Mouse (Mus musculus): ENCODE measurements at regions not wholly inside any gene's neighbourhood (a gene's known extent, or its start where the extent isn't known, plus 50 kb on each side); places are given as distances from the start of the nearest gene placed in this dataset.

DNA sequence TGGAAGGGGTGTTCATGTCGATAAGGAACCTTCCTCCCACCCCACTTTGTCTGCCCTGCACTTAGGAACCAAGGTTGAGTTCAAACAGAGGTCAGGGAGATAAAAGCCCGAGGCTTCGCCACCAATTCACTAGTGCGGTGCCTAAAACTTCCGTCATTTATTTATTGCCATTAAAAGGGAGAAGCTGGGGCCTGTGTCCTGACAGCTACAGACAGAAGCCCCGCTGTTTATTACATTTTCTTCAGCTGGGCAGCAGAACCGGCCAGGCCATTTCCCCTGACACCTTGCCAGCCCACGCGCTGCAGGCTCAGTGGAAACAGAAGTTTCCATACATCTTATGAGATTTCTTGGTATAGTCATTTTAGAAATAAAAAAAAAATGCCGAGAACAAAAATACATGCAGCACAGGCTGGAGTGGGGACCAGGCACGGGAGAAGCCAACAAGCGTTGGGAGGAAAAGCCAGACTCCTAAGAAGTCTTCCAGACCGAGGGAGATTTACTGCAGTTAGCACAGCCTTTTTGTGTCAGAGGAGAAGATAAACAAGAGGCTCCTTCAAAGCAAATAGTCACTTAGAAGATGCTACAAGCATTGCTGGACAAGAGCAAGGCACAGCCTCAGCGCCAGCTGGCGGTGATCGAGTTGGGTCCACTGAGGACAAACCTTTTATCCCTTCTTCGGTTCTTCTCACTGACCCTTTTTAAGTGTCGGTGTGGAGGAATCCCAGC, 120.5 kb upstream of the Gm10295 start:
- H3K27ac ChIP-seq: no peak overlapping the region
- H3K4me2 ChIP-seq: no peak overlapping the region
- no peaks in the 10 kb centered on the region for H3K4me1 ChIP-seq
- no peaks in the 10 kb centered on the region for H3K27me3 ChIP-seq (replicated peaks)
- H3K9me3 ChIP-seq: no peaks in the 10 kb centered on the region
- no peak overlapping the region for H3K4me3 ChIP-seq
- no peak for ATAC-seq (replicated peaks)
- no peaks in the 10 kb centered on the region for H3K36me3 ChIP-seq (replicated peaks)
- H3K9ac ChIP-seq: no peak overlapping the region
- 59% methylated on average over 18 of the region's 18 CpGs for WGBS

DNA sequence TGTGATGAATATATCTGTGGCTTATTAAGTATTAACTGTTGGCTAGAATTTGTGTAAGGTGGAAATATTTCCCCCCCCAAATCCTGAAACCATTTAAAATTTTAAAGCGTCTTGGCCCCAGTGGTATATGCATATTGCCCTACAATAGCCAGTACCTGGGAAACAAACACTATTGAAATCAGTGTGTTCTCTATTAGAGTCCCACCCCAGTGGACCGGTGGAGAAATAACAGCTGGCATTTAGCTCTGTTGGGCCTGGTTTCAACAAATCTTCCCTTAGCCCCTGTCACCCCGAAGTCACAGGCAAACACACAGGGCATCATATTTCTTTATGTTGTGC, 120.0 kb upstream of the Gm10295 start:
- H3K4me2 ChIP-seq: no peak overlapping the region
- ATAC-seq (replicated peaks): no peak
- no peaks in the 10 kb centered on the region for H3K27me3 ChIP-seq (replicated peaks)
- no peak overlapping the region for H3K9ac ChIP-seq
- H3K36me3 ChIP-seq (replicated peaks): no peaks in the 10 kb centered on the region
- no peak overlapping the region for H3K4me3 ChIP-seq
- no peaks in the 10 kb centered on the region for H3K9me3 ChIP-seq
- 80% methylated on average over 3 of the region's 3 CpGs for WGBS
- H3K4me1 ChIP-seq: no peaks in the 10 kb centered on the region
- no peak overlapping the region for H3K27ac ChIP-seq

DNA sequence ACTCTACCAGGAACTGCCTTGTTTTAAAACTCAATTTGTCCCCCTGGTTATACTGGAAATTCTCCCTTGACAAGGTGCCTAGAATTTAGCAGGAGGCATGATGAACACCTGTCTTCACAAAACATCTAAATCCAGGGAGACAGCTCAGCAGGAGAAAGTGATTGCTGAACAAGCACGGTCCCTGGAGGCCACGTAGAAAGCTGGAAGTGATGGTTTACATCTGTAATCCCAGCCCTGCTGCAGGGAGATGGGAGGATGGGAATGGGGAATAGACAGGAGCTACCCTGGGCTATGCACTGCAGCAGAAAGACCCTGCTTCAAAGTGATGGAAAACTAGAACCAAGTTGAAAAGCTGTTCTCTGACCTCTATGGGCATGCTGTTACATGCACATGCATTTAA, 119.1 kb upstream of the Gm10295 start:
- H3K36me3 ChIP-seq (replicated peaks): no peaks in the 10 kb centered on the region
- ATAC-seq (replicated peaks): no peak
- no peak overlapping the region for H3K27ac ChIP-seq
- WGBS: 66% methylated on average over 2 of the region's 2 CpGs
- H3K4me1 ChIP-seq: no peaks in the 10 kb centered on the region
- H3K9ac ChIP-seq: no peak overlapping the region
- no peak overlapping the region for H3K4me2 ChIP-seq
- H3K9me3 ChIP-seq: no peaks in the 10 kb centered on the region
- no peak overlapping the region for H3K4me3 ChIP-seq
- H3K27me3 ChIP-seq (replicated peaks): no peaks in the 10 kb centered on the region

- Histone ChIP-seq H3K27ac (no peak overlapping the region), H3K4me3 (no peak overlapping the region), H3K9me3 (no peaks in the 10 kb centered on the region), H3K36me3 (replicated peaks) (no peaks in the 10 kb centered on the region), H3K27me3 (replicated peaks) (no peaks in the 10 kb centered on the region), H3K4me1 (no peaks in the 10 kb centered on the region), H3K9ac (no peak overlapping the region), H3K4me2 (no peak overlapping the region)
- 90% methylated on average over 4 of the region's 4 CpGs for WGBS
- no peak for ATAC-seq (replicated peaks)
These were observed 118.7 kb upstream of the Gm10295 start for GRCm38 (mm10) chr7:71469951-71470350.

- H3K9me3 ChIP-seq: no peaks in the 10 kb centered on the region
- H3K27ac ChIP-seq: no peak overlapping the region
- no peak overlapping the region for H3K4me3 ChIP-seq
- no peak overlapping the region for H3K4me2 ChIP-seq
- no peak for ATAC-seq (replicated peaks)
- 79% methylated on average over 9 of the region's 9 CpGs for WGBS
- H3K36me3 ChIP-seq (replicated peaks): no peaks in the 10 kb centered on the region
- no peaks in the 10 kb centered on the region for H3K27me3 ChIP-seq (replicated peaks)
- no peaks in the 10 kb centered on the region for H3K4me1 ChIP-seq
- no peak overlapping the region for H3K9ac ChIP-seq
These were observed 116.3 kb upstream of the Gm10295 start for GRCm38 (mm10) chr7:71467436-71468127.

DNA sequence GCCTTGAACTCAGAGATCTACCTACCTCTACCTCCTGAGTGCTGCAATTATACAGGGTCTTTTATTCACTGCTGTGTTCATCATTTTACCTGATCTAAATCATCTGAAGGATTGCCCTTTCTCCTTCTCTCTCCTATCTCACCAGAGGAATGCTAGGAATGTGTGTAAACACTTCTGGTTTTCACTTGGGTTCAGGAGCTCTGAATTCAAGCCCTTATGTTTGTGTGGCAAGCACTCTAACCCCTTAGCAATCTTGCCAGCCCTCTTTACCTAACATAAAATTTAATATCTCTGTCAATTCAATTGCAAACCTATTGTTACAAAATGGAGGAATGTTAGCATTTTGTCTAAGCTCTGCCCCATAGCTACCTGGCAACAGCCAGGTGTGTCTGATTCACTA, 112.8 kb upstream of the Gm10295 start:
- H3K27me3 ChIP-seq (replicated peaks): no peaks in the 10 kb centered on the region
- ATAC-seq (replicated peaks): no peak

GRCm38 (mm10) chr7:71463565-71463964, 112.3 kb upstream of the Gm10295 start:
- H3K4me3 ChIP-seq: no peak overlapping the region
- no peaks in the 10 kb centered on the region for H3K9me3 ChIP-seq
- no peak overlapping the region for H3K9ac ChIP-seq
- H3K36me3 ChIP-seq (replicated peaks): no peaks in the 10 kb centered on the region
- no peak overlapping the region for H3K27ac ChIP-seq
- no peak overlapping the region for H3K4me2 ChIP-seq
- 80% methylated on average over 2 of the region's 2 CpGs for WGBS
- ATAC-seq (replicated peaks): no peak
- no peaks in the 10 kb centered on the region for H3K4me1 ChIP-seq
- no peaks in the 10 kb centered on the region for H3K27me3 ChIP-seq (replicated peaks)

More for the DNA sequence above, 112.8 kb upstream of the Gm10295 start:
- Histone ChIP-seq H3K36me3 (replicated peaks) (no peaks in the 10 kb centered on the region), H3K9ac (no peak overlapping the region), H3K9me3 (no peaks in the 10 kb centered on the region), H3K4me3 (no peak overlapping the region), H3K4me1 (no peaks in the 10 kb centered on the region), H3K4me2 (no peak overlapping the region), H3K27ac (no peak overlapping the region)

DNA sequence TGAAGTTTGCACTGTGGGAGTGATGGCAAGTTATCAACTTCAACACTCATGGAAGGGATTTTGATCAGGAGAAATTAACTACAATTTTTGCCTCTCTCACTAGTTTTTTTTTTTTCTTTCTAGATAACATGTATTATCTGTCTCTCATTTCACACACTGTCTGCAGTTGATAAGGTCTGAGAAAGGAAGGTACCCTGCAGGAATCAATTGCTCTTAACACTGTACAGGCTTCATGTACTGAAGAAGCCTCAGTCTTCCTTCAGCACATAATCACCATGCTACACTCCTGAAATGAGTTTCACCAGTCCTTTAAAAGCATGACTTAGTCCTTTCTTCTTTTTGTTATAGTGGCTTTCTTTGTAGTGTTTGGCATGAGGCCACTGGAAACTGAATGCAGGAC, 108.5 kb upstream of the Gm10295 start:
- Histone ChIP-seq H3K4me1 (no peaks in the 10 kb centered on the region), H3K9me3 (no peaks in the 10 kb centered on the region), H3K27me3 (replicated peaks) (no peaks in the 10 kb centered on the region), H3K4me2 (no peak overlapping the region), H3K27ac (no peak overlapping the region), H3K4me3 (no peak overlapping the region), H3K36me3 (replicated peaks) (no peaks in the 10 kb centered on the region), H3K9ac (no peak overlapping the region)
- no peak for ATAC-seq (replicated peaks)

DNA sequence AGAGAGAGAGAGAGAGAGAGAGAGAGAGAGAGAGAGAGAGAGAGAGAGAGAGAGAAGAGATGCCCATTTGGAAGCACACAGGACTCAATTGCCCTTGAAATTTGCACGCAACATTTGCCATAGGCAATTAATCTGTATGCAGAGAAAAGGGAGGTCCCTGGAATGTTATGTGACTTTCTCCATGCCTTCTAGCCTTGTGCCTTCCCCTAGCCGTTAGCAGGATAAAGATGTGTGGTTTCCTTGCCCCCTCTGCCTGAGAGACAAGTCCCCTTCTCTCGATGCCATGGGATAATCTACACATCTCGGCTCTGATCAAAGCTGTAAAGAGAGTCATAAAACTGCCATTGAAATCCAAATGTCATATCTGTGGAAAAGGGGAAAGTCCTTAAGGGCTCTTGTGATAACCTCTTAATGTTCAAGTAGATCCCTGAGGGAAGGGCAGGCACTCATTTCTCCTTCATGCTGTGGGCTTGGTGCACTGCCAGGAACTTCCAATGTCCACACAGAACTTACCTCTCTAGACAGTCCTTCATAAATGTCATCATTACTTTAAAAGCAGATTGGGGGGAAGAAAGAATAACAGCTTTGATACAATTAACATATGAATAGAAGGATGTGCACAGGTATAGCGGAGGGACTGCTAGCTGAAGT, 106.9 kb upstream of the Gm10295 start:
- no peaks in the 10 kb centered on the region for H3K4me1 ChIP-seq
- no peaks in the 10 kb centered on the region for H3K36me3 ChIP-seq (replicated peaks)
- H3K9me3 ChIP-seq: no peaks in the 10 kb centered on the region
- H3K27me3 ChIP-seq (replicated peaks): no peaks in the 10 kb centered on the region
- no peak overlapping the region for H3K4me3 ChIP-seq
- no peak overlapping the region for H3K4me2 ChIP-seq
- ATAC-seq (replicated peaks): no peak
- no peak overlapping the region for H3K27ac ChIP-seq
- WGBS: 66% methylated on average over 5 of the region's 5 CpGs
- H3K9ac ChIP-seq: no peak overlapping the region

DNA sequence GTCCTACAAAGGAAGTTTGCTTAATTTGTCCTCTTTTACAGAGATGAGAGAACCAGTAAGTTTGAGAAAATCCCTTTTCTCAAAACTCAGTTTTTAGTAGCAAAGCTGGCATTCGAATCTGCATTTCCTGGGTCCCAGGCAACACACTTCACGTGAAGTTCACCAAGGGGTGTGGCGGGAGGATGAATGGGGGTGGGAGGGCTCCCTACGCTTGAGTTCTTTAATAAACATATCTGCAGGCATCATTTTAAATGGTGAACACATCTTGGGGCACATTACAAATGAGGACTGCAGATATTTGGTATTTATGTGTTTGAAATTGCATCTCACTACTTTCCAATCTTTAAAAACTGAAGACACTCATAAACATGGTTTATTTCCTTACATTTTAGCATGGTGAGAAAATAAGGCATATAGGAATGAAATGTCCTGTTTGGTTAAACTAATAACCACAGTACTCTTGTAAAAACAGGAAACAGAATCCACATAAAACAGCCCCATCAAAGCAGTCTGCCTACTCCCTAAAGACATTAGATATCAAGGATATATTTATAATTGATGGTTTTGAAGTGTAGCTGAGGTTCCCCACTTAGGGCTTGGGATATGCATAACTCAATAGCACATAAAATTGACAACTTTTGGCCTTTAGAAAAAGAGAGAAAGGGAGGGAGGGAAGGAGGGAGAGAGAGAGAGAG, 106.3 kb upstream of the Gm10295 start:
- H3K27me3 ChIP-seq (replicated peaks): no peaks in the 10 kb centered on the region
- no peaks in the 10 kb centered on the region for H3K9me3 ChIP-seq
- no peak overlapping the region for H3K4me3 ChIP-seq
- 86% methylated on average over 4 of the region's 4 CpGs for WGBS
- no peak overlapping the region for H3K27ac ChIP-seq
- no peak overlapping the region for H3K9ac ChIP-seq
- H3K4me1 ChIP-seq: no peaks in the 10 kb centered on the region
- H3K4me2 ChIP-seq: no peak overlapping the region
- no peaks in the 10 kb centered on the region for H3K36me3 ChIP-seq (replicated peaks)
- ATAC-seq (replicated peaks): no peak

- Histone ChIP-seq H3K4me3 (no peak overlapping the region), H3K27me3 (replicated peaks) (no peaks in the 10 kb centered on the region), H3K9ac (no peak overlapping the region), H3K36me3 (replicated peaks) (no peaks in the 10 kb centered on the region), H3K4me1 (no peaks in the 10 kb centered on the region), H3K9me3 (no peaks in the 10 kb centered on the region), H3K4me2 (no peak overlapping the region), H3K27ac (no peak overlapping the region)
- WGBS: 84% methylated on average over 13 of the region's 13 CpGs
- no peak for ATAC-seq (replicated peaks)
These were observed 105.1 kb upstream of the Gm10295 start for GRCm38 (mm10) chr7:71456421-71456820.

- Histone ChIP-seq H3K9me3 (no peaks in the 10 kb centered on the region), H3K4me1 (no peaks in the 10 kb centered on the region), H3K27ac (no peak overlapping the region), H3K4me2 (no peak overlapping the region), H3K27me3 (replicated peaks) (no peaks in the 10 kb centered on the region), H3K4me3 (no peak overlapping the region), H3K9ac (no peak overlapping the region), H3K36me3 (replicated peaks) (no peaks in the 10 kb centered on the region)
- ATAC-seq (replicated peaks): no peak
- 85% methylated on average over 11 of the region's 11 CpGs for WGBS
These were observed 89.3 kb upstream of the Gm10295 start for GRCm38 (mm10) chr7:71440330-71441240.
